Mouse (Mus musculus) heart, adult 11 months (tissue): Measurements from ENCODE around the gene Krtap2-4.
"Not testable (repeated sequence)": the region's sequence is repeated elsewhere in the genome, so short reads cannot be mapped to it uniquely, and the experiment has no call there.

Experiments
- DNase-seq: peaks from one replicate; pipeline ENCODE4 v3.0.0; 2022

Gene Krtap2-4

DNA sequence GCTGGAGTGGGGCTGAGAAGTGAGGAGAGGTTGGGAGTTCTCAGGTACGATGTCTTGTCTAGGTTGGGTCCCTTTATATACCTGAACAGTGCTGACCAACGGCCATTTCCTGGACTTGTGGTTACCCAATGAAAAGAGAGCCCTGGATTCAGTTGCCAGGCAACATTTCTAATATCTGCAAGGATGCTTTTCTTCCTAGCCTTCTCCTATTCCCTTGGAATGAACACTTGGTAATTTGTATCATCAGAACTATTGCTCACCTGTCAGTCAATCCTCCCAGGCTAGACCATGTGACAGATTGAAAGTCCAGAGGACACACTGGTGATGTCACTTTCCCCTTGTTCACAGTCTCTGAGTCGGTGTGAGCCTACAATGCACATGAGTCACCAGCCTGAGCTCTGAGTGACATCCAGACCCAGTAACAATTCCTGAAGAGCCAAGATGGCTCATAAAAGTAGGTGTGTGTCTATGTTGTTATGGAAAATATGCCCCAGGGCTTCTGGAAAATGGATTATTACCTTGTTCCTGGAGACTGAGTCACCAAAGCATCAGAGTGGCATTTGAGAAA, at the start of gene Krtap2-4:
TSS of gene Krtap2-4 (minus strand) at position 51 of the 568 bp plus-strand sequence.
- peak; percentile 40 for DNase-seq

DNA sequence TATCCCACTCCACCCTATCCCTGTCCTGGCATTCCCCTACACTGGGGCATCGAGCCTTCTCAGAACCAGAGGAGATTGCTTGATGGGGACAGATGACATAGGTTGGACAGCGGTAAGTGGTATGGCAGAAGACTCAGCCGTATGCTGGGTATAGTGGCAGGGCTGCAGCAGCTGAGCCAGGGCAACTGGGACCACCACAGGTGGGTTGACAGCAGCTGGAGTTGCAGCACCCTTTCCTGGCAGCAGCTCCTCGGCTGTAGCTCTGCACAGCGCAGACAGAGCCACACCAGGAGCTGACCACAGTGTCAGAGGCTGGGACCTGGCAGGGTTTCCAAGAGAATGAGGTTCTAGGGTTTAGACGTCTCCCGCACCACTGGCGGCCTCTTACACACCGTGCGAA, 48.2 kb upstream of the Krtap2-4 start:
- DNase-seq: no peak

DNA sequence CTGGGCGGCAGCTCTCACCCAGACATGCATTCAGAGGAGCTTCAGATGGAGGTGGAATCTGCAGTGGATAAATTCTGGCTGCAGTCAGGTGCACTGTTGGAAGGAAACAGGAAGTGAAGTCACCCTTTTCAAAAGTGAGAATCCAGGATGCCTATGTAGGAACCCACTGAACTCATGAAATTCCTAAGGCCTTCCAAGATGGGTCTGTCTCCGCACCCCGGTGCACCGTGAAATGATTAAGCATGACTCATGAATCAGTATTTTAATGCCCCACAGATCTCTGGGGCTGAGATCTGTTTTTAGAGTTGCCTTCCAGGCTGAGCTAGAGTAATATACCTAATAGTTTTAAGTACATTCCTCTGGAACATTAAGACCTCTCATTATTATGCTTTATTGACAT, 44.6 kb upstream of the Krtap2-4 start:
- DNase-seq: no peak

DNA sequence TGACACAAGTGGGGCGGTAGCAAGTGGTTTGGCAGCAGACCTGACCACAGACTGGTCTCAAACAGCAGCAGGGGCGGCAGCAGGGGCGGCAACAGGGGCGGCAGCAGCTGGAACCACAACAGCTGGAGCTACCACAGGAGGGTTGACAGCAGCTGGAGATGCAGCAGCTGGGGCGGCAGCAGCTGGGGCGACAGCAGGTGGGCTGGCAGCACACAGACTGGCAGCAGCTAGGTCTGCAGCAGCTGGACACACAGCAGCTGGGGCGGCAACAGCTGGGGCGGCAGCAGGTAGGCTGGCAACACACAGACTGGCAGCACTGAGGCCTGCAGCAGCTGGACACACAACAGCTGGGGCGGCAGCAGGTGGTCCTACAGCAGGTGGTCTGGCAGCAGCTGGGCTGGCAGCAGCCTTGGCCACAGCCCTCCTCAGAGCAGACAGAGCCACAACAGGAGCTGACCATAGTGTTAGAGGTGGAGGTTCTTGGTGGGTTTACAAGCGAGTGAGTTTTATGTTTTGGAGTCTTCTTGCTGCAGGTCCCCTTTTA, 43.9 kb upstream of the Krtap2-4 start, which contains the start of gene Gm11563:
TSS of gene Gm11563 (minus strand) at position 494 of the 544 bp plus-strand sequence.
- DNase-seq: not testable (repeated sequence)

DNA sequence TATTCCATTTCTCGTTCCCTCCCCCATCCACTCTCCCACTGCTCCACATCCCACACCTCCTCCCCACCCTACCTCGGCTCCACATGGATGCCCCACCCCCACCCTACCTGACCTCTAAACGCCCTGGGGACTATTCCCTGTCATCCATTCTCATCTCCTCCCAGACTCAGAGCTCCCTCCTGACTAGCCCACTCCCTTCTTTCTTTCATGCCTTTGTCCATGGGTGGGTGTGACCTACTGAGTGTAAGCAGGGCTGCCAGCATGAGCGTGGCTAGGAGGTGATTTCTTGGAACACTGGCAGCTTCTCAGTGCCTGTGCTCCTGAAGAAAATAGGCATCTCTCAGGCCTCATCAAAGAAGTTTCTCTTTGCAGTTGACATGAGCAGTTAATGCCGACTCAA, 42.4 kb upstream of the Krtap2-4 start:
- no peak for DNase-seq

DNA sequence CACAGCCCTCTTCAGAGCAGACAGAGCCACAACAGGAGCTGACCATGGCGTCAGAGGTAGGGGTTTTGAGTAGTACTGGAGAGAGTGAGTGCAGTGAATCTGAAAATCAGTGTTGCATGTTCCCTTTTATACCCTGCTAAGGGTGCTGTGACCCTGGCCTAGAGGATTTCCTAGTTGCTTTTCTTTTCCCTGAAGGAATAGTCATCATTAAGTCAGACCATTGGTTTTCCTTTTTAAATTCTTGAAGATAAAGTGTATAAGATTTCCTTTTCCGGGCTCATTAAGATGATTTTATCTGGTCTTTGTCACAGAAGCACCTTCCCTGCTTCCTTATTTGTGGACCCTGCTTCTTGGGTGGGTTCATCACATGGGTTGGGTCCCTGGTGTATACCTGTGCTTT, 35.5 kb upstream of the Krtap2-4 start, which contains the start of gene Gm11555:
TSS of gene Gm11555 (minus strand) at position 101 of the 400 bp plus-strand sequence.
- no peak for DNase-seq

DNA sequence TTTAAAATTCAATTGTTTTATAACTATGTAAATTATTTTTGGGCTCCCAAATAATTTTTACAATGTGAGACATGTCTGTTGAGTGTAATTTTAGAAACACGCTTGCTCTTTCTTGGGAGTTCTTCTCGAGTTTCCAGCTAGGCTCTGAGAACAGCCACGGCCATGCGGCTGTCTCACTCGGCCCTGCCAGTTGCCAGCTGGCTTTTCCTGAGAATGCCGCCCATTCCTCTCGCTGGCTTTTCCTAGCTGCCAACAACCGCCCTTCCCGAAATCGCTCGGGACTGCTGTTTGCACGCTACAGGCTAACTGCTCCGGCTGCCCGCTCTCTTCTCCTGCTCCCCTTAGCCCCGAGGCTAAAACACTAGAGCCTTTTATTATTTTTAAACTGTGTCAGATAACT, 31.8 kb upstream of the Krtap2-4 start:
- DNase-seq: no peak

DNA sequence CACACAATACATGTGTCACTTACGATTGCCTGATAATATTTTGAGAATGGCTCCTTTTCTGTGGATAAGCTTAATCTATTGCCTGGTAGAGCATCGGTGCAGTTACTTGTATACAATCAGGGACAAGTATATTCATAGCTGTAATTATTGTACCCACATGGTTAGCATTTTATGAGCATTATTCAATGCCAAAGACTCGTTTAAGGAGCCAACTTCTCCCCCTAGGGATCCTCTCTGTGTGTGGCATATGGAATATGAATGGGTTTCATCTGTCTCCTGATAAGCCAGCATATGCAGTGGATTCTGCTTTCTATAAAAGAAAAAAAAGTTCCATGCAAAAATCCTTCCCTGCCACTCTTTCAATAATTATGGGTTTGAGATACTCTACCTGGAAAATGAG, 29.7 kb upstream of the Krtap2-4 start:
- DNase-seq: no peak

DNA sequence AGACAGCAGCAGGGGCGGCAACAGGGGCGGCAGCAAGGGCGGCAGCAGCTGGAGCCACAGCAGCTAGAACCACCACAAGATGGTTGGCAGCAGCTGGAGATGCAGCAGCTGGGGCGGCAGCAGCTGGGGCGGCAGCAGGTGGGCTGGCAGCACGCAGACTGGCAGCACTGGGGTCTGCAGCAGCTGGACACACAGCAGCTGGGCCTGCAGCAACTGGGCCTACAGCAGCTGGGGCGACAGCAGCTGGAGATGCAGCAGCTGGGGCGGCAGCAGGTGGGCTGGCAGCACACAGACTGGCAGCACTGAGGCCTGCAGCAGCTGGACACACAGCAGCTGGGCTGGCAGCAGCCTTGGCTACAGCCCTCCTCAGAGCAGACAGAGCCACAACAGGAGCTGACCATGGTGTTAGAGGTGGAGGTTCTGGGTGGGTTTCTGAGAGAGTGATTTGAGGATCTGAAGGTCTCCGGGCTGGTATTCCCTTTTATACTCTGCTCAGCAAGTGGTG, 29.0 kb upstream of the Krtap2-4 start, which contains the start of gene Krtap4-7:
TSS of gene Krtap4-7 (minus strand) at position 455 of the 505 bp plus-strand sequence.
- DNase-seq: not testable (repeated sequence)

DNA sequence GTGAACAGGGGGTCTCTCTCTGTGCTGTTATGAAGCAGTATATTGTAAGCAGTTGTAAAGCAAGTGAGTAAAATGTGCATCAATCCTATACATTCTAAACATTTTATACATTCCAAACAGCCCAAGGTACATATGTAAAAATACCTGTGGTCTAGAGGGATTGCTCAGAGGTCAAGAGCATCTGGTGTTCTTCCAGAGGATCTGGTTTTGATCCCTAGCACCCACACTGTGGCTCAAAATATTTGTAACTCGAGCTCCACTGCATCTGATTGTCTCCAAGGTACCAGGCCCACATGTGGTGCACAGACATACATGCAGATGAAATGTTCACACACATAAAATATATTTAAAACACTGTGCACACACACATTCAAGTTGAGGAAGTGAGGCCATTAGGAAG, 26.3 kb upstream of the Krtap2-4 start:
- no peak for DNase-seq

DNA sequence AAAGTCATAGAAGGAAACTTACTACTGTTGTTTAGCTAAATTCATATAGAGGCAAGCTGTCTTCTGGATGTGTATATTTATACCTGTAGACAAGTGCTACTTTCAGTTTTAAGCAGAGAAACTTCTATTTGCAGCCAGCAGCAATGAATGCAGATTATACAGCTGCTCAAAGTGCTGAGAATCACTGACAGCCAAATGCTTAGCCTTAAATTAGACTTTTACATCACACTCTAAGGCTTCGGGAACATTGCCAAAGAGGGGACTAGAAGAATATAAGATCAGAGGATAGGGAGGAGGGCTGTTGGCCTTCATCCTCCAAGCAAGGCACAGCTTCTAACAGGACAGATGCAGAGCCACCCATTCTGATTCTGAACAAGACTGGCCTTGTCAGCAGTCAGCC, 22.4 kb upstream of the Krtap2-4 start:
- DNase-seq: no peak

DNA sequence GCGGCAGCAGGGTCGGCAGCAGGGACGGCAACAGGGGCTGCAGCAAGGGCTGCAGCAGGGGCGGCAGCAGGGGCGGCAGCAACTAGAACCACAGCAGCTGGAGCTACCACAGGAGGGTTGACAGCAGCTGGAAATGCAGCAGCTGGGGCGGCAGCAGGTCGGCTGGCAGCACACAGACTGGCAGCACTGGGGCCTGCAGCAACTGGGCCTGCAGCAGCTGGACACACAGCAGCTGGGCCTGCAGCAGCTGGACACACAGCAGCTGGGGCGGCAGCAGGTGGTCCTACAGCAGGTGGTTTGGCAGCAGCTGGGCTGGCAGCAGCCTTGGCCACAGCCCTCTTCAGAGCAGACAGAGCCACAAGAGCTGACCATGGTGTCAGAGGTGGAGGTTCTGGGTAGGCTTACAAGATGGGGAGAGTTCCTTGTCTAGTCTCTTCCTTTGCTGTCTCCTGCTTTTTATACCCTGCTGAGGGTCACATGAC, 20.0 kb upstream of the Krtap2-4 start, which contains the start of gene Krtap4-2:
TSS of gene Krtap4-2 (minus strand) at position 432 of the 482 bp plus-strand sequence.
- no peak for DNase-seq

DNA sequence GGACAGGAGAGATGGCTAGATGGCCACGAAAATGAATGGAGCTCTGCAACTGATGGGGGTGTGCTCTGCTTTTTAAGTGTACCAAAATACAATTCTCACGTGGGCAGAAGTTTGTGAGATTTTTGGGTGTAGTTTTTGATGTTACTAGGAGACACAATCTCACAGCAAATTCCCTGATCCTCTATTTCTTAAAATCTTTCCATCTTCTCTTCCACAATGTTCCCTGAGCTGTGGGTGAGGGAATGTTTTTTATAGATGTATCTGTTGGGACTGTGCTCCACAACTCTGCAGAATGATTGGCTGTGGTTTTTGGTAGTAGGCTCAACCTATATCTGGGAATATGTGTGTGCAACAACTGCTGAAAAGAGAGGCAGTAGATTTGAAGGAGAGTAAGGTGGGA, 18.6 kb upstream of the Krtap2-4 start:
- DNase-seq: no peak

DNA sequence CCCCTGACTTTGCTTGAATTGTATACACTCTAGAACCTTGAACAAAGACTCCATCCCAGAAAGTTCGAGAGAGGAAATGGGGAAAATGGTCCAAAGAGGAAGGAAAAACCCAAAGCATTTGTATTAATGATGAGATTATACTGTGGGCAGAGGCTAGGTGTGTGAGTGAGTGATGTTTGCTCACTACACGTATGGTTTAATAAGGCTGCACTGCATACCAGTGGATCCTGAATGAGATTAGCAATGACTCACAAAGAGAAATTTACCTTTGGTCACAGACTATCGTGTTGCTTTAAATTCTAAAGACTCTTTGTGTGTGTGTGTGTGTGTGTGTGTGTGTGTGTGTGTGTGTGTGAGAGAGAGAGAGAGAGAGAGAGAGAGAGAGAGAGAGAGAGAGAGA, 16.2 kb upstream of the Krtap2-4 start:
- no peak for DNase-seq

DNA sequence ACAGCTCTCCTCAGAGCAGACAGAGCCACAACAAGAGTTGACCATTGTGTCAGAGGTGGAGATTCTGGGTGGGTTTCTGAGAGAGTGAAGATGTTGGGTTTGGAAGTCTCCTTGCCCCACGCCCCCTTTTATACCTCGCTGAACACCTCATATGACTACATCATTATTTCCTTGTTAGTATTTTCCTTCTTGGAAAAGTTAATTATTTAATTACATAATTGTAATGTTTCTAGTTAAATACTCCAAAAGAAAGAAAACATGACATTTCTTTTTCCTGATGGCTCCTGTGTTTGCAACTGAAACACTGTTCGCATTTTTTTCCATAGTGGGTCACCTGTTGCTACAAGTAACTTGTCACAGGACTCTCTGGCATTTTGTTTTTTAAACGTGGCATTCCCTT, 13.5 kb upstream of the Krtap2-4 start, which contains the start of gene Krtap4-1:
TSS of gene Krtap4-1 (minus strand) at position 101 of the 400 bp plus-strand sequence.
- no peak for DNase-seq

DNA sequence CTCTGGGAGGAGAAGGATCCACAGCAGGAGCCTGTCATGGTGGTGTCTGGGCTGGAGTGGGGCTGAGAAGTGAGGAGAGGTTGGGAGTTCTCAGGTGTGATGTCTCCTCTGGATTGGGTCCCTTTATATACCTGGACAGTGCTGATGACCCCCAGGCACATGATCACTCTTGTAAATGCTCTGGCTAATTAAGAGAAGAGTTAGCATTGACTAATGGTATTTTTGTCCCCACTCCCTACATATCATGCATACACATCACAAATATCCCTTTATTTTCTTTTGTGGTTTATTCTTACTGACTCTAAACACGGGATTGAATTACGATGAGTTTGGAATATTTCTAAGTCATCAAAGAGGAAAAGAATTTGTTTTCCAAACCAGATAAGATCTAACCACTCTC, 5.7 kb upstream of the Krtap2-4 start, which contains the start of gene Gm11562:
TSS of gene Gm11562 (minus strand) at position 101 of the 400 bp plus-strand sequence.
- DNase-seq: no peak

DNA sequence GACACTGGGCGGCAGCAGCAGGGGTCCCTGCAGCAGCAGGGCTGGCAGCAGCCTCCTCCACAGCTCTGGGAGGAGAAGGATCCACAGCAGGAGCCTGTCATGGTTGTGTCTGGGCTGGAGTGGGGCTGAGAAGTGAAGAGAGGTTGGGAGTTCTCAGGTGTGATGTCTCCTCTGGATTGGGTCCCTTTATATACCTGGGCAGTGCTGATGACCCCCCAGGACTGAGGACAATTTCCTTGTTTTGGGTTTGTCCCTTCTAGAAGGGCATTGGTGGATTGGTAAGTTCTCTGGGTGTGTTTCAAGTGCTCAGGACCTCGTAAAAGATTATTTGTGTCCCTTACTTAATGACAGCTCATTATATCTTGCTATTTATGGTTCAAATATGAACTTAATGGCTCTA, 4.6 kb downstream of the Krtap2-4 start, which contains the start of gene Gm11937:
TSS of gene Gm11937 (minus strand) at position 101 of the 400 bp plus-strand sequence.
- peak; percentile 4 for DNase-seq

DNA sequence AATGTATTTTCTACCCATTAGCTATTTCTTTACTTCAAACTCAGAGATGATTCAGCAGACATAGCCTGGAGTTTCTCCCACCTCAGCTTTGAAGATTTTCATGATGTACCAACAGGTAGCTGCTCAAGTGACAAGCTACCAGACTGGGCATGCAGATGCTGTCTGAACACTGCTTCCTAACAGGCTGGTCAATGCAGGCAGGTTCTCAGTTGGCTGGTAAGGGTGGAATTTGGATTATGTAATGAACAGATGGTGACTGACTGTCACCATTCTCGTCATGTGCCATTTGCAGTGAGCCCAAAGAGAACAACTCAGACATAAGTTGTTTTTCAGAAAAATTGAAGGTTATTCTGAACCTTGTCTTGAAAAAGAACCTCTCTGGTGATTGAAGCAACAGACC, 5.5 kb downstream of the Krtap2-4 start:
- peak; percentile 19 for DNase-seq

DNA sequence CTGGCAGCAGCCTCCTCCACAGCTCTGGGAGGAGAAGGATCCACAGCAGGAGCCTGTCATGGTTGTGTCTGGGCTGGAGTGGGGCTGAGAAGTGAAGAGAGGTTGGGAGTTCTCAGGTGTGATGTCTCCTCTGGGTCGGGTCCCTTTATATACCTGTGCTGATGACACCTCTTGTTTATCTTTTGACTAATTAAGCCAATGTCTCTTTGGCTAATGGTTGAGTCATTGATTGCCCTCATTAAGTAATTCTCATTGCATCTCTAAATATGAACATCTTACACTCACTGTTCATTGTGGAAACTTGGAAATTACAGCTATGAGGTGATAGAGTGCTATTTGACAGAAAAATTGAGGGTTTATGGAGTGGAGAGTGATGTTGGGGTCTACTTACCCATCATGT, 11.4 kb downstream of the Krtap2-4 start, which contains the start of gene Gm11938:
TSS of gene Gm11938 (minus strand) at position 101 of the 400 bp plus-strand sequence.
- DNase-seq: not testable (repeated sequence)

DNA sequence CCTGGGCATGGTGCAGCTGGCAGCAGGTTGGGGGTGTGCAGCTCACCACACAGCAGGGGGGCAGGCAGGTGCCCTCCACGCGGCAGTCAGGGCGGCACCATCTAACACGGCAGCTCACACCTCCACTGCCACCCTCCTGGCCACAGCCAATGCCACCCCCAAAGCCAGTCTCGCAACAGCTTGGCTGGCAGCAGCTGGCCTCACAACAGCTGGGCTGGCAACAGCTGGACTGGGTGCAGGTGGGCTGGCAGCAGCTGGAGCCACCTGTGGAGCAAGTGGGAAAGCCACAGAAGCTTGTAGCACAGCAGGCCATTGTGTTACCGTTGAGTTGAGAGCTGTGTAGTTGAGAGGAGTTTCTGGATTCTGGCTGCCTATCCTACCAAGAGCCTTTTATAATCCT, 16.9 kb downstream of the Krtap2-4 start, which contains the start of gene Krtap9-3:
TSS of gene Krtap9-3 (minus strand) at position 364 of the 400 bp plus-strand sequence.
- peak; percentile 55 for DNase-seq

DNA sequence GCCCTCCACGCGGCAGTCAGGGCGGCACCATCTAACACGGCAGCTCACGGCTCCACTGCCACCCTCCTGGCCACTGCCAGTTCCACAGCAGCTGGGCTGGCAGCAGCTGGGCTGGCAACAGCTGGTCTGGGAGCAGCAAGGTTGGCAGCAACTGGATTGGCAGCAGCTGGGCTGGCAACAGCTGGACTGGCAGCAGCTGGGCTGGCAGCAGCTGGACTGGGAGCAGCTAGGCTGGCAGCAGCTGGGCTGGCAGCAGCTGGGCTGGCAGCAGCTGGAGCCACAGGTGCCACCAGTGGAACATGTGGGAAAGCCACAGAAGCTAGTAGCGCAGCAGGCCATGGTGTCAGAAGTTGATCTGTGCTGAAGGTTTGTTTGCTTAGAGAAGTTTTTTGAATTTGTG, 23.7 kb downstream of the Krtap2-4 start, which contains the start of gene Krtap1-3:
TSS of gene Krtap1-3 (minus strand) at position 359 of the 400 bp plus-strand sequence.
- no peak for DNase-seq

DNA sequence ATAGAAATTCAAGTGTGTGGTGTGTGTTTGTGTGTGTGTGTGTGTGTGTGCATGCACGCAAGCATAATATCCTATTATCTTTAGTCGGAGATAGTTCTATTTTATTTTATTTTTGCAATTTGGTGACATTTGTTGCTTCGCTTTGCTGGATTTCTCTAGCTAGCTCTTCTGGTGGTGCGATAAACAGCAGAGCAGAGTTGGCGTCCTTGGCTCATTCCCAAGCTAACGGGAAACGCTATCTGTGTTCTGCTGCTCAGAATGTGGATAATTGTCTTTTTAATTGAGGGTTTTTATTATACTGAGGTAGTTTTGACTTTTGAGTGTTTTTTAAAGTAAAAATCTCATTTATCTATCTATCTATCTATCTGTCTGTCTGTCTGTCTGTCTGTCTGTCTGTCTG, 29.6 kb downstream of the Krtap2-4 start:
- DNase-seq: no peak

DNA sequence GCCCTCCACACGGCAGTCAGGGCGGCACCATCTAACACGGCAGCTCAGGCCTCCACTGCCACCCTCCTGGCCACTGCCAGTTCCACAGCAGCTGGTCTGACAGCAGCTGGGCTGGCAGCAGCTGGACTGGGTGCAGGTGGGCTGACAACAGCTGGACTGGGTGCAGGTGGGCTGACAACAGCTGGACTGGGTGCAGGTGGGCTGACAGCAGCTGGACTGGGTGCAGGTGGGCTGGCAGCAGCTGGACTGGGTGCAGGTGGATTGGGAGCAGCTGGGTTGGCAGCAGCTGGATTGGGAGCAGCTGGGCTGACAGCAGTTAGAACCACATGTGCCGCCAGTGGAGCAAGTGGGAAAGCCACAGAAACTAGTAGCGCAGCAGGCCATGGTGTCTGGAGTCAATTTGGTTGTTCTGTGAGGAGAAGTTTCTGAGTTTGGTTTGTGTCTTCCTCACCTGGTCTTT, 31.4 kb downstream of the Krtap2-4 start, which contains the start of gene Krtap1-4:
TSS of gene Krtap1-4 (minus strand) at position 410 of the 460 bp plus-strand sequence.
- peak; percentile 71 for DNase-seq
